Mouse (Mus musculus): Measurements from ENCODE around the gene Hunk.

- no peak for TF ChIP-seq CTCF (IDR thresholded peaks at IDR 0.05; ENCODE audit: control insufficient read depth, insufficient read depth, low read length)
- TF ChIP-seq POLR2A (IDR thresholded peaks at IDR 0.05; ENCODE audit: borderline replicate concordance, control insufficient read depth, low read depth, low read length) = no peak
These were observed 44.7 kb upstream of the Hunk start for GRCm38 (mm10) chr16:90341086-90341485.

Data from bone marrow, adult 2 months (tissue).